Comparison of ENCODE assay signal across 8 mouse cellular contexts in genomic region chr4:121240637-121241611, GRCm38 (mm10). TPM values are rescaled to one million over a fixed set of nuclear protein-coding genes. Genes with fewer than 3 reads are reported as not detected.
DNase-seq lines count a peak whose midpoint lies in the region; ATAC-seq and TF ChIP-seq lines count a peak whose summit lies in the region.

No protein-coding gene starts in this region.

- H3K27ac ChIP-seq in layer of hippocampus, adult 2 months = no peak overlapping the region
- H3K27ac ChIP-seq in hindbrain, embryonic 13.5 days = no peak overlapping the region

- H3K9me3 ChIP-seq in G1E (replicated peaks) = no peaks in the 10 kb centered on the region
- H3K9me3 ChIP-seq in hindbrain, embryonic 13.5 days = no peaks in the 10 kb centered on the region

- peak in 1 of 2 experiments; percentile 45 for DNase-seq in layer of hippocampus, adult 2 months (ENCODE audit: low spot score in 2 of 2)
- no peak for DNase-seq in layer of hippocampus, adult 8-10 months (ENCODE audit: low spot score in 2 of 2)
- DNase-seq in G1E (ENCODE audit: low spot score) = peak; percentile 11
- peak; percentile 41 for DNase-seq in c-Kit-positive CD71-positive TER-119-negative erythroid progenitor cells, embryonic 14.5 days (ENCODE audit: low read depth)
- DNase-seq in neural tube, embryonic 10.5 days (ENCODE audit: extremely low spot score, low spot score) = peak; percentile 23
- no peak for DNase-seq in spleen, postnatal 14 days (ENCODE audit: low spot score in 2 of 2)

- H3K4me3 ChIP-seq in layer of hippocampus, adult 2 months = no peak overlapping the region
- H3K4me3 ChIP-seq in G1E (ENCODE audit: low read depth, low read length) = no peak overlapping the region
- no peak overlapping the region for H3K4me3 ChIP-seq in hindbrain, embryonic 13.5 days

- WGBS in hindbrain, embryonic 13.5 days = 46% methylated on average over 14 of the region's 14 CpGs

- peak; percentile 45; the same call in 1 of the 2 replicates for ATAC-seq in G1E (ENCODE audit: extremely low read depth, insufficient number of reproducible peaks, low FRiP score, poor library complexity, severe bottlenecking)
- peak; percentile 73 for ATAC-seq in hindbrain, embryonic 13.5 days (ENCODE audit: low FRiP score)
- ATAC-seq in inflammation-experienced regulatory T-cells, adult 6 months = no peak

- H3K4me1 ChIP-seq in G1E (ENCODE audit: insufficient read depth, low read depth, low read length) = no peaks in the 10 kb centered on the region
- no peaks in the 10 kb centered on the region for H3K4me1 ChIP-seq in hindbrain, embryonic 13.5 days (replicated peaks)

- peak; percentile 88 for TF ChIP-seq CTCF in layer of hippocampus, adult 2 months (conservative IDR thresholded peaks at IDR 0.05)
- TF ChIP-seq CTCF in G1E (IDR thresholded peaks at IDR 0.05; ENCODE audit: low read depth, low read length) = peak; percentile 57; the same call in 1 of the 2 replicates

- no peak overlapping the region for H3K4me2 ChIP-seq in hindbrain, embryonic 13.5 days

- H3K27me3 ChIP-seq in G1E (ENCODE audit: insufficient read depth, low read length) = 0 out of 2 replicates have a peak, but pooled peaks cover 3% of the 10 kb centered on the region
- H3K27me3 ChIP-seq in hindbrain, embryonic 13.5 days = no peaks in the 10 kb centered on the region

- no peaks in the 10 kb centered on the region for H3K36me3 ChIP-seq in G1E (replicated peaks)
- H3K36me3 ChIP-seq in hindbrain, embryonic 13.5 days = no peaks in the 10 kb centered on the region

- H3K9ac ChIP-seq in hindbrain, embryonic 13.5 days = no peak overlapping the region

RNA-seq across cellular contexts. Expression of gene Rlf, which starts 26.0 kb away (rescaled TPM):
- 10 to 100 TPM; 30.2 to 34.3 TPM for total RNA-seq in layer of hippocampus, adult 2 months (2021)
- 10 to 100 TPM; 29.5 to 33.3 (median 32.1) TPM for total RNA-seq in layer of hippocampus, adult 8-10 months (2022)
- total RNA-seq in G1E (2014; fragmentation: Nextera tagmentation) (90.8 and 94.9 TPM in 2 replicates), G1E (2017) (63.5 and 70.8 TPM in 2 replicates)
- polyA plus RNA-seq in G1E (2012) = 3.3 and 4.0 TPM in 2 replicates
- polyA plus RNA-seq in hindbrain, embryonic 13.5 days (2015; fragmentation: Nextera tagmentation; extraction: Ambion mirVana) = 31.7 and 33.4 TPM in 2 replicates
- 10 to 100 TPM; 14.1 to 21.5 (median 19.0) TPM for polyA plus RNA-seq in inflammation-experienced regulatory T-cells, adult 6 months (2017; shearing (Covaris generic))

Comparison
In these comparisons a context has a peak if more than half of its experiments do, and no peak if none do; other contexts are left out.
1. DNase-seq: peak in G1E (single experiment), c-Kit-positive CD71-positive TER-119-negative erythroid progenitor cells, embryonic 14.5 days (single experiment) and neural tube, embryonic 10.5 days (single experiment); none in layer of hippocampus, adult 8-10 months (0 of 2) and spleen, postnatal 14 days (0 of 2).